Mouse (Mus musculus): ENCODE data around the gene Wfdc12.

DNA sequence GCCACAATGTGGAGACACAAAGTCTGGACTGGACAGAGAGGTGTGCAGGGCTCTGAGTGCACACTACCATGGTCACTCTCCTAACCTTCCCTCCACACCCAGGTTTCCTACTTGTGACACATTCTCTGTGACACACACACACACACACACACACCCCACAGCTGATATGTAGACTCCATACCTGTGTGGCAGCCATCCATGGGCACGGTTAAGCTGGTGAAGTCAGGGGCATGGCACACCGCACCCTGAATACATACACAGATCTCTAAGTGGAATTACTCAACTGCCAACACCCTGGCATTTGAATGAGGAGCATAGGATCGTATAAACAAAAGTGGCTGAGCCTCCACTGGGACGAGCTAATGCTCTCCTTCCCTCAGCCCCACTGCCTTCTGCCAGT is 9.6 kb downstream of the Wfdc12 start:
- TF ChIP-seq CTCF (IDR thresholded peaks at IDR 0.05; ENCODE audit: borderline replicate concordance, extremely low read depth, insufficient read depth, insufficient read length) (no peak), POLR2A (IDR thresholded peaks at IDR 0.05; ENCODE audit: borderline replicate concordance, extremely low read depth, insufficient read depth, insufficient read length, poor library complexity, severe bottlenecking) (no peak)
